8 mouse cellular contexts compared by ENCODE assay signal in the genomic region with DNA sequence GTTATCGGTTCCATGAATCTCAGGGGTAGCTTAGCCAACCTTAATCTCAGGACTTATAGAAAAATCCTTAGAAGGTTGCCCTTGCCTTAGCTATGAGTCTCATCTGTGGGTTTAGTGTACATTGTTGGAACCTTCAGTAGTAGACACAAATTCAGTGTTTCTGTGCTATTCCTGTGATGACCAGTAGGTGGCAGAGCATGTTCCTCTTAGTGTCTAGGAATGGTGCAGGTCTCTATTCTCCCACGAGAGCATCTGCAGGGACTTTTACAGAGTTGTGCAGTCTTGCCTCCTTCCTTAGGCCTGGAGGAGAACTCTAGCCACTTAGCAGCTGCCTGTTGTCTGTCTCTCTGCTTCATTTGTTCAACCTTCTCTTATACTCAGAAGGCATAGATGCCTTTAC.
A peak's percentile ranks its signal among the peaks of the same experiment; 100 is the strongest.
DNase-seq lines count a peak whose midpoint lies in the region; ATAC-seq and TF ChIP-seq lines count a peak whose summit lies in the region.

No protein-coding gene starts in this region.

- 0 out of 2 replicates have a peak, but pooled peaks cover 5% of the 10 kb centered on the region for H3K9me3 ChIP-seq in liver, embryonic 12.5 days (replicated peaks)
- H3K9me3 ChIP-seq in forebrain, embryonic 16.5 days (ENCODE audit: control insufficient read depth, low read length) = no peaks in the 10 kb centered on the region
- H3K9me3 ChIP-seq in limb, embryonic 10.5 days (replicated peaks) = no peaks in the 10 kb centered on the region
- H3K9me3 ChIP-seq in midbrain, postnatal 0 days (ENCODE audit: low read length) = no peaks in the 10 kb centered on the region
- H3K9me3 ChIP-seq in stomach, embryonic 14.5 days (ENCODE audit: control insufficient read depth, low read depth, low read length) = no peaks in the 10 kb centered on the region

- 41% methylated on average over 2 of the region's 2 CpGs for WGBS in liver, embryonic 12.5 days (ENCODE audit: insufficient replicate concordance)
- WGBS in forebrain, embryonic 16.5 days = 39% methylated on average over 2 of the region's 2 CpGs
- WGBS in kidney, adult 2 months = 36% methylated on average over 2 of the region's 2 CpGs
- WGBS in limb, embryonic 10.5 days = 44% methylated on average over 2 of the region's 2 CpGs
- WGBS in midbrain, postnatal 0 days = 44% methylated on average over 2 of the region's 2 CpGs
- 33% methylated on average over 2 of the region's 2 CpGs for WGBS in stomach, embryonic 14.5 days

- peaks cover 18% of the 10 kb centered on the region for H3K4me1 ChIP-seq in liver, embryonic 12.5 days
- peaks cover 5% of the 10 kb centered on the region for H3K4me1 ChIP-seq in forebrain, embryonic 16.5 days (replicated peaks; ENCODE audit: control insufficient read depth, insufficient read depth, low read length)
- H3K4me1 ChIP-seq in kidney, adult 2 months (ENCODE audit: control insufficient read depth, insufficient read depth, low read length) = no peaks in the 10 kb centered on the region; the same call in 1 of the 2 replicates
- peaks cover 8% of the 10 kb centered on the region; the same call in 1 of the 2 replicates for H3K4me1 ChIP-seq in limb, embryonic 10.5 days
- peaks cover 3% of the 10 kb centered on the region; the same call in 1 of the 2 replicates for H3K4me1 ChIP-seq in midbrain, postnatal 0 days (ENCODE audit: insufficient read depth, low read length)
- peaks cover 14% of the 10 kb centered on the region for H3K4me1 ChIP-seq in stomach, embryonic 14.5 days (ENCODE audit: control insufficient read depth, insufficient read depth, low read length)

- no peak overlapping the region for H3K9ac ChIP-seq in liver, embryonic 12.5 days
- H3K9ac ChIP-seq in forebrain, embryonic 16.5 days (replicated peaks; ENCODE audit: low read depth, low read length) = no peak overlapping the region
- no peak overlapping the region for H3K9ac ChIP-seq in midbrain, postnatal 0 days (replicated peaks; ENCODE audit: low read length, poor library complexity, severe bottlenecking)
- no peak overlapping the region for H3K9ac ChIP-seq in stomach, embryonic 14.5 days (replicated peaks; ENCODE audit: low read depth, low read length)

- H3K36me3 ChIP-seq in liver, embryonic 12.5 days = no peaks in the 10 kb centered on the region
- no peaks in the 10 kb centered on the region for H3K36me3 ChIP-seq in forebrain, embryonic 16.5 days (ENCODE audit: control insufficient read depth, insufficient read depth)
- H3K36me3 ChIP-seq in kidney, adult 2 months (ENCODE audit: control insufficient read depth, insufficient read depth, low read length) = no peaks in the 10 kb centered on the region
- H3K36me3 ChIP-seq in limb, embryonic 10.5 days = no peaks in the 10 kb centered on the region
- H3K36me3 ChIP-seq in midbrain, postnatal 0 days (ENCODE audit: insufficient read depth, low read length) = 0 out of 2 replicates have a peak, but pooled peaks cover 3% of the 10 kb centered on the region
- H3K36me3 ChIP-seq in stomach, embryonic 14.5 days (ENCODE audit: control insufficient read depth, insufficient read depth, low read length) = no peaks in the 10 kb centered on the region

- ATAC-seq in liver, embryonic 12.5 days = no peak
- peak; percentile 66 for ATAC-seq in forebrain, embryonic 16.5 days
- peak; percentile 52; the same call in 1 of the 2 replicates for ATAC-seq in midbrain, postnatal 0 days (ENCODE audit: low FRiP score)
- peak; percentile 62; the same call in 1 of the 2 replicates for ATAC-seq in stomach, embryonic 14.5 days (ENCODE audit: insufficient number of reproducible peaks, insufficient read depth, low FRiP score, low read depth)

- H3K27ac ChIP-seq in liver, embryonic 12.5 days = no peak overlapping the region
- H3K27ac ChIP-seq in forebrain, embryonic 16.5 days (ENCODE audit: low read length) = no peak overlapping the region
- H3K27ac ChIP-seq in kidney, adult 2 months (ENCODE audit: insufficient read depth, low read depth, low read length) = no peak overlapping the region
- no peak overlapping the region for H3K27ac ChIP-seq in limb, embryonic 10.5 days
- H3K27ac ChIP-seq in midbrain, postnatal 0 days (ENCODE audit: low read depth, low read length) = no peak overlapping the region
- H3K27ac ChIP-seq in stomach, embryonic 14.5 days (ENCODE audit: low read length) = peak overlapping the region; percentile 28; the same call in 1 of the 2 replicates

- DNase-seq in liver = peak; percentile 52
- DNase-seq in c-Kit-positive CD71-positive TER-119-positive erythroid progenitor cells, embryonic 14.5 days (ENCODE audit: low spot score) = peak; percentile 49
- DNase-seq in kidney, adult 2 months = peak; percentile 67
- DNase-seq in limb, embryonic 10.5 days (ENCODE audit: low spot score) = peak; percentile 61
- DNase-seq in midbrain, postnatal 0 days (ENCODE audit: low spot score) = peak; percentile 86

- no peaks in the 10 kb centered on the region for H3K27me3 ChIP-seq in liver, embryonic 12.5 days (replicated peaks)
- H3K27me3 ChIP-seq in forebrain, embryonic 16.5 days (replicated peaks; ENCODE audit: control insufficient read depth, insufficient read depth, low read length) = no peaks in the 10 kb centered on the region
- H3K27me3 ChIP-seq in kidney, adult 2 months (replicated peaks; ENCODE audit: control insufficient read depth, insufficient read depth, low read length) = no peaks in the 10 kb centered on the region
- H3K27me3 ChIP-seq in limb, embryonic 10.5 days (ENCODE audit: low read depth, poor library complexity, severe bottlenecking) = no peaks in the 10 kb centered on the region
- no peaks in the 10 kb centered on the region for H3K27me3 ChIP-seq in midbrain, postnatal 0 days (ENCODE audit: insufficient read depth, low read length)
- no peaks in the 10 kb centered on the region for H3K27me3 ChIP-seq in stomach, embryonic 14.5 days (ENCODE audit: control insufficient read depth, insufficient read depth, low read length)

- no peak overlapping the region for H3K4me2 ChIP-seq in liver, embryonic 12.5 days
- H3K4me2 ChIP-seq in forebrain, embryonic 16.5 days (ENCODE audit: low read length) = no peak overlapping the region
- H3K4me2 ChIP-seq in midbrain, postnatal 0 days (ENCODE audit: low read depth, low read length, poor library complexity, severe bottlenecking) = no peak overlapping the region
- H3K4me2 ChIP-seq in stomach, embryonic 14.5 days (replicated peaks; ENCODE audit: low read depth, low read length) = no peak overlapping the region

- no peak for TF ChIP-seq POLR2A in kidney, adult 2 months (IDR thresholded peaks at IDR 0.05; ENCODE audit: low read depth, low read length)

- TF ChIP-seq CTCF in kidney, adult 2 months (conservative IDR thresholded peaks at IDR 0.05; ENCODE audit: insufficient read depth, insufficient read length, low read depth, low read length) = peak; percentile 59
- TF ChIP-seq CTCF in midbrain, postnatal 0 days (IDR thresholded peaks at IDR 0.05) = peak; percentile 94

- no peak overlapping the region for H3K4me3 ChIP-seq in liver, embryonic 12.5 days
- H3K4me3 ChIP-seq in forebrain, embryonic 16.5 days (replicated peaks; ENCODE audit: low read length) = no peak overlapping the region
- H3K4me3 ChIP-seq in kidney, adult 2 months (ENCODE audit: insufficient read depth, low read depth, low read length) = no peak overlapping the region
- H3K4me3 ChIP-seq in limb, embryonic 10.5 days = no peak overlapping the region
- H3K4me3 ChIP-seq in midbrain, postnatal 0 days (ENCODE audit: low read depth, low read length) = no peak overlapping the region
- H3K4me3 ChIP-seq in stomach, embryonic 14.5 days (ENCODE audit: low read depth, low read length) = no peak overlapping the region
